Mouse (Mus musculus) bone marrow, adult 2 months (tissue): ENCODE measurements around the gene Speg.

Experiments
- CTCF ChIP-seq: fragments of 200-500 bp; IDR thresholded peaks from 2 replicates; pipeline ENCODE4 v1.5.1; 2011; ENCODE audit warnings: low read length, control low read depth; ENCODE audit not compliant: control insufficient read depth, insufficient read depth
- POLR2A ChIP-seq: fragments of 200-500 bp; IDR thresholded peaks from 2 replicates; pipeline ENCODE4 v1.6.1; 2011; ENCODE audit warnings: low read depth, mild to moderate bottlenecking, control low read depth, low read length, borderline replicate concordance; ENCODE audit not compliant: control insufficient read depth

- TF ChIP-seq POLR2A (no peak), CTCF (no peak)
Measured at GRCm38 (mm10) chr1:75450314-75451005, 75.4 kb downstream of the Speg start, which contains the start of gene Asic4.
